Mouse (Mus musculus) cerebellum, postnatal 14 days (tissue): Measurements from ENCODE around the gene H2-M10.6.

Experiments used
- DNase-seq, 2 experiments: peaks; one replicate each; pipeline ENCODE4 v3.0.0; 2021; ENCODE audit warnings: mixed read lengths in 2 of 2

Gene H2-M10.6

GRCm38 (mm10) chr17:36843696-36844095, 31.7 kb downstream of the H2-M10.6 start:
- no peak for DNase-seq

- no peak for DNase-seq
Measured at GRCm38 (mm10) chr17:36844286-36844719, 32.3 kb downstream of the H2-M10.6 start.

GRCm38 (mm10) chr17:36844725-36845124, 32.8 kb downstream of the H2-M10.6 start:
- no peak for DNase-seq

GRCm38 (mm10) chr17:36848911-36849310, 36.9 kb downstream of the H2-M10.6 start:
- DNase-seq, result no peak

GRCm38 (mm10) chr17:36849992-36850391, 38.0 kb downstream of the H2-M10.6 start:
- no peak for DNase-seq

- no peak for DNase-seq
Measured at GRCm38 (mm10) chr17:36851200-36851599, 39.2 kb downstream of the H2-M10.6 start.

- no peak for DNase-seq
Measured at GRCm38 (mm10) chr17:36851627-36852026, 39.7 kb downstream of the H2-M10.6 start.

- DNase-seq, result no peak
Measured at GRCm38 (mm10) chr17:36855484-36855883, 43.5 kb downstream of the H2-M10.6 start.

GRCm38 (mm10) chr17:36856236-36856635, 44.3 kb downstream of the H2-M10.6 start:
- no peak for DNase-seq

- DNase-seq, result no peak
Measured at GRCm38 (mm10) chr17:36858181-36858580, 46.2 kb downstream of the H2-M10.6 start.

- DNase-seq, result no peak
Measured at GRCm38 (mm10) chr17:36861680-36862079, 49.7 kb downstream of the H2-M10.6 start.
